Mouse (Mus musculus): ENCODE measurements around the gene Otud3. TPM values are rescaled to one million over a fixed set of nuclear protein-coding genes. Genes with fewer than 3 reads are reported as not detected.

Gene Otud3
- polyA plus RNA-seq (2014; fragmentation: Illumina TruSeq; extraction: RNeasy Lipid Tissue Mini Kit (QIAGEN cat#74804); ENCODE audit: insufficient read depth, low read depth, low replicate concordance): 3.6 TPM

GRCm38 (mm10) chr4:138913797-138914196 is at the start of gene Otud3:
Gene Otud3, minus strand, starts transcription at chr4:138913945.

GRCm38 (mm10) chr4:138877731-138878130 is 36.0 kb downstream of the Otud3 start, which contains the start of gene Pla2g2e:
Gene Pla2g2e, plus strand, starts transcription at chr4:138877942.

GRCm38 (mm10) chr4:138873864-138874263 is 39.9 kb downstream of the Otud3 start, which contains the start of gene Gm13030:
Gene Gm13030, minus strand, starts transcription at chr4:138873964.

GRCm38 (mm10) chr4:138863344-138863998 is 50.3 kb downstream of the Otud3 start, which contains the start of gene Pla2g5:
Gene Pla2g5, minus strand, starts transcription at chr4:138863482.

Other genes starting within 250 kb of the Otud3 start
- gene Pla2g2c, start 189.2 kb downstream of the Otud3 start, polyA plus RNA-seq (2014; fragmentation: Illumina TruSeq; extraction: RNeasy Lipid Tissue Mini Kit (QIAGEN cat#74804); ENCODE audit: insufficient read depth, low read depth, low replicate concordance): 0.41 TPM
- gene Ubxn10, start 176.8 kb downstream of the Otud3 start, polyA plus RNA-seq (2014; fragmentation: Illumina TruSeq; extraction: RNeasy Lipid Tissue Mini Kit (QIAGEN cat#74804); ENCODE audit: insufficient read depth, low read depth, low replicate concordance): 13.3 TPM
- gene Pla2g2f, start 156.3 kb downstream of the Otud3 start, polyA plus RNA-seq (2014; fragmentation: Illumina TruSeq; extraction: RNeasy Lipid Tissue Mini Kit (QIAGEN cat#74804); ENCODE audit: insufficient read depth, low read depth, low replicate concordance): not detected
- gene Pla2g2d, start 138.2 kb downstream of the Otud3 start, polyA plus RNA-seq (2014; fragmentation: Illumina TruSeq; extraction: RNeasy Lipid Tissue Mini Kit (QIAGEN cat#74804); ENCODE audit: insufficient read depth, low read depth, low replicate concordance): 1.9 TPM
- 0.32 TPM for gene Pla2g5, start 50.5 kb downstream of the Otud3 start, polyA plus RNA-seq (2014; fragmentation: Illumina TruSeq; extraction: RNeasy Lipid Tissue Mini Kit (QIAGEN cat#74804); ENCODE audit: insufficient read depth, low read depth, low replicate concordance)
- not detected for gene Gm13030, start 40.0 kb downstream of the Otud3 start, polyA plus RNA-seq (2014; fragmentation: Illumina TruSeq; extraction: RNeasy Lipid Tissue Mini Kit (QIAGEN cat#74804); ENCODE audit: insufficient read depth, low read depth, low replicate concordance)
- 0.51 TPM for gene Pla2g2e, start 36.0 kb downstream of the Otud3 start, polyA plus RNA-seq (2014; fragmentation: Illumina TruSeq; extraction: RNeasy Lipid Tissue Mini Kit (QIAGEN cat#74804); ENCODE audit: insufficient read depth, low read depth, low replicate concordance)
- gene Rnf186, start 53.2 kb upstream of the Otud3 start, polyA plus RNA-seq (2014; fragmentation: Illumina TruSeq; extraction: RNeasy Lipid Tissue Mini Kit (QIAGEN cat#74804); ENCODE audit: insufficient read depth, low read depth, low replicate concordance): 21.7 TPM
- gene Tmco4, start 58.9 kb upstream of the Otud3 start, polyA plus RNA-seq (2014; fragmentation: Illumina TruSeq; extraction: RNeasy Lipid Tissue Mini Kit (QIAGEN cat#74804); ENCODE audit: insufficient read depth, low read depth, low replicate concordance): 6.1 TPM
- not detected for gene Htr6, start 161.6 kb upstream of the Otud3 start, polyA plus RNA-seq (2014; fragmentation: Illumina TruSeq; extraction: RNeasy Lipid Tissue Mini Kit (QIAGEN cat#74804); ENCODE audit: insufficient read depth, low read depth, low replicate concordance)
- gene Nbl1, start 179.0 kb upstream of the Otud3 start, polyA plus RNA-seq (2014; fragmentation: Illumina TruSeq; extraction: RNeasy Lipid Tissue Mini Kit (QIAGEN cat#74804); ENCODE audit: insufficient read depth, low read depth, low replicate concordance): 205 TPM
- gene Minos1, start 217.2 kb upstream of the Otud3 start, polyA plus RNA-seq (2014; fragmentation: Illumina TruSeq; extraction: RNeasy Lipid Tissue Mini Kit (QIAGEN cat#74804); ENCODE audit: insufficient read depth, low read depth, low replicate concordance): 280 TPM